Mouse (Mus musculus) lung, postnatal 4 days (tissue): ENCODE data around the gene Pde4d.

Experiments
- DNase-seq, 2 experiments: peaks; one replicate each; pipeline ENCODE4 v3.0.0; 2021

Pde4d gene

DNA sequence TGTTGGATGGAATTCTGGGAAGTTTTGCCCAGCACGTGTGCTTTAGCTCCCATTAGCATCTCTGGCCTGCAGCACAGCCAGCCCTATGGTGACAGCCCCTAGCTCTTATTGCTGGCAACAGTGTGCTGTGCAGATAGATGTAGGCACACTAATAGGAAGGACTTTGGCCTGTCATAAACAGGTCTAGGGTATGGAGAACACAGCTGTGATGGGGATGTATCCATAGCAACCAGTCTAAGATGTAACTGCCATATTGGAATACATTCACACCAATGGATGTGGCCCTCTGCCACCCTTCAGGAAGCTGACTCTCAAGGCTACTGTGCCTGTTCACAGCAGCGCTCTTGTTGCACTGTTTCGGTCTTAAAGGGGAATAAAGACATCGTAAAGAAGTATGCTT, 1462.9 kb downstream of the Pde4d start:
- DNase-seq: no peak

DNA sequence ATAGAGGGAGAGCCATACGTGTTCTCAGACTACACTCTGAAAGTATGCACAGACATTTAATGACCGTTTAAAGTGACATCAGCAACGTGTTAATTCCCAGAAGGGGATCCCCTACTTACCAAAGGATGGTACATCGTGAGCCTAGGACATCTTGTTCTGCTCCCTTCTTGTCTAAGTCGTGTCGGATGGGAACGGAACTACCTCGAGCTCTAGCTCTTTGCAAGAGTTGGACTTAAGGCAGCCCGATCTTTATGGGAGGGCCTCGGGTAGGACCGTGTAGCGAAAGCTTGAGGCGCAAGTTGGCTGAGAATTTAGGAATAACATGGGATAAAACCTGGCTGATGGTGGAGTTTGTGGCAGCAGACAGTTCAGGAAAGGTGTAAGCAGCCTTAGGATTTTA, 1464.5 kb downstream of the Pde4d start:
- no peak for DNase-seq

DNA sequence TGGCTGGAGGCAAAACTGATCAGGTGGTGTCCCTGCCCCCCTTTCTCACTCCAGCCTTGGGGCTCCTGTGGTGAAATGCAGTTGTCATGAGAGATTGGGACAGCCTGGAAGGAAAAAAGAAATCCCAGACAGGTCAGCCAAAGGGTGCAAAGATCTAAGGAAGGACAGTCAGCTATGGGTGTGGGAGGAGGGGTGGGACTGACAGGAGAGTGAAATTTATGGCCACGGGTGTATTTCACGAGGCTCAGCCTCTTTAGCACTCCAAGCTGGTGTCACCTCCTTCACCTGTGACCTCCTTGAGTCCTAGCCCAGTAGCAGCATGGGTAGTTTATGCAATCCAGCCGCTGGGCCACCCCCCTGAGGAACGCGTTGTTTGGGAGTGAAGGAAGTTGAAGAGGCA, 1465.1 kb downstream of the Pde4d start:
- peak in 1 of 2 experiments; percentile 37 for DNase-seq

DNA sequence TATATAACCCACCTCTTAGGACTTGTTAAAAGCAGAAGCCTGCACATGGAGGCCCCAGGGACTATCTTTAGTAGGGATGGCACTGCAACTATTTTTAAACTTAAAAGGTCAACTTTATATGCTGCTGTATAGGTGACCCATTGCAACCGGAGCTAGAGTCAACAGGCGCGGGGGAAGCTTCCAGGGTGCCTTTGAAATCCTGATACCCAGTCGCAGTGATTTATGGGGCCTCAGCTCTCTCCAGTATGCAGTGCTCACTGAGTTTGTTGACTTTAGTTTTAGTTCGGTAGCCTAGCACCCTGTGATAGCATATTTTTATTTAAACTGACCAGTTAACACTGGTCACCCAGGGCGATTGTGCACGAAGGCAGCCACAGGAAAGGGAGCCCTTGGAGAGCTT, 1465.8 kb downstream of the Pde4d start:
- no peak for DNase-seq

GRCm38 (mm10) chr13:109915964-109916363, 1466.2 kb downstream of the Pde4d start:
- no peak for DNase-seq

- no peak for DNase-seq
These were observed 1467.8 kb downstream of the Pde4d start for GRCm38 (mm10) chr13:109917551-109917950.

DNA sequence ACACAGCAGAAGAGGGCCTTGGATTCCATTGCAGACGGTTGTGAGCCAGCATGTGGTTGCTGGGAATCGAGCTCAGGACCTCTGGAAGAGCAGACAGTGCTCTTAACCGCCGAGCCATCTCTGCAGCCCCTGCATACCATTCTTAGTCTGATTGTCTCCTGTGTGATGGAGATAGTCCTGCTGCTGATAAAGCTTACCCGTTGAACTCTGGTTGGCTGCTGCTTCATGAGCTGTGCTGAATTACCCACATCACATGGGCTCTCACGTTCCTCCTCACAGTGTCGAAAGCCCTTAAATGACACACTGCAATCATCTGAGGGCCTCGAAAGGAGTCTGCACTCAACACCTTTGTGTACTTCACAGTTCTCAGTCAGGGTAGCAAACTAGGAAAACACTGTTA, 1468.9 kb downstream of the Pde4d start:
- DNase-seq: no peak

DNA sequence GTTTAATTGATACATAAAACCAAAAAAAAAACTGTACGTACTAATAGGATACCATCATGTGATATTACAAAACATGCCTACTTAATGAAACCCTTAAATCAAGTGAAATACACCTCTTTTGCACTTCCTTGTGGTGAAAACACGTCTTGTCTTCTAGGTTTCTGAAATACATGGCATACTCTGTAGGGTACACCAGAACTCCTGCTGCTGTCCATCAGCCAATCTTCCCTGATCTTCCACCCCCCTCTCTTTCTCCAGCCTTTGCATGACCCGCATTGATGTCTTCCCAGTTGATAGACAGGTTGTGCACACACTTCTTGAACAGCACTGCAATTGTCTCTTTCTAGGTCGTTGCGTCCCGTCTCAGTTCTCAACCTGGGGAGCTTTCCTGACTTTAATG, 1470.5 kb downstream of the Pde4d start:
- no peak for DNase-seq

DNA sequence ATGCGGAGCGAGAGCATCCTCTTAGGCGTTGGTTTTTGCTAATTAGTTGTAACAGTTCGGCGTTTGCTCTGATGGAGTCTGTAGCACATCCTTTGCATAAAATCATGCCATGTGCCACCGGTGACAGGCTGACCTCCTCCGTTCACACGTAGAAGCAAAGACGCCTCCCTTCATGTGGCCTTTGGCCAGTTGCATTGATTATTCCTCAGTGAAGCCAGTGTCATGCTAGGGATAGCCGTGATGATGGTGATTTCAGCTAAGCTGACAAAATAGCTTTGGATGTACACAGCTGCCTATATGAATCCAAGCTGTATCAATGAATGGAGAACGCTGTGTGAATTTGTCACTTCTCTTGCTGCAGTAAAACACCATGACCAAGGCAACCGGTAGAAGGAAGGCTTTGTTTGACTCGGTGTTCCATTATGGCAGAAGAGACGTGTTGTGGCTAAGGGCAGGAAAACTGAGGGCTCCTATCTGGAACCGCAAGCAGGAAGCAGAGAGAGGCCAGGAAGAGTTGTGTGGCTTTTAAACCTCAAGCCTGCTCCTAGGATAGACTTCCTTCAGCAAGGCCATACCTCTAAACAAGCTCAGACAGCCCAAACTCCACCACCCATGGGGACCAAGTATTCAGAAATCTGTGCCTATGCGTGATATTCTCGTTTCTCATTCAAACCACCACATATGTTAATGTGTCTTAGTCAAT, 1471.7 kb downstream of the Pde4d start:
- DNase-seq: no peak

- peak in 1 of 2 experiments; percentile 64 for DNase-seq
These were observed 1472.5 kb downstream of the Pde4d start for GRCm38 (mm10) chr13:109922228-109922627.

- no peak for DNase-seq
These were observed 1473.0 kb downstream of the Pde4d start for GRCm38 (mm10) chr13:109922782-109923181.

- no peak for DNase-seq
These were observed 1475.0 kb downstream of the Pde4d start for GRCm38 (mm10) chr13:109924771-109925170.

DNA sequence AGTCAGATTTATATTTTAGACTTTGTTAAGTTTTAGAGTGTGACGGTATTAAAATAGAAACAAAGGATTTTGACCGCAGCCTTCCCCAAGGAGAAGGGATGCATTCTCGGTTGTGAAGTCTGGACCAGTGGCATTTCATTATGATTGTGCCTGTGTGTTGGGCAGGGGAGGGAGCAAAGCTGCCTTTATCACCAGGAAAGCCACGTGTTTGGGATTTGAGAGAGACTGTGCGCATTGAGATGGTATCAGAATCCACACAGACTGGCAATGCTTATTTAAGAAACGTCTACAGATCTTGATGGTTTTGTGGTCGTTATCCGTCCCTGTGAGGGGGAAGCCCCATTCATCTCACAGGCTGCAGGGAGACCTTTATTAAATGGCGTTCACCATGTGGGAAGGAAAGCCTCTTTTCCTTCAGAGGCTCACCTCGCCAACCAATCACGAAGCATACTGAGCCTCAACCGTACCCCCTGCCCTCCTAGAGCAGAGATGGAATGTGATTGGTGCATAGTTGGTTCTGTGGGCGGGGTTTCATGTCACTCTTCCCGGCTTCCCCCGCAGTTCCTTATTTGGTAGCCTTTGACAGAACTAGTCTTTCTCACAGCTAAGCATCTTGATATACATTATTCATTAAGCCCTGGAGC, 1476.7 kb downstream of the Pde4d start:
- DNase-seq: peak; percentile 49 to 57

DNA sequence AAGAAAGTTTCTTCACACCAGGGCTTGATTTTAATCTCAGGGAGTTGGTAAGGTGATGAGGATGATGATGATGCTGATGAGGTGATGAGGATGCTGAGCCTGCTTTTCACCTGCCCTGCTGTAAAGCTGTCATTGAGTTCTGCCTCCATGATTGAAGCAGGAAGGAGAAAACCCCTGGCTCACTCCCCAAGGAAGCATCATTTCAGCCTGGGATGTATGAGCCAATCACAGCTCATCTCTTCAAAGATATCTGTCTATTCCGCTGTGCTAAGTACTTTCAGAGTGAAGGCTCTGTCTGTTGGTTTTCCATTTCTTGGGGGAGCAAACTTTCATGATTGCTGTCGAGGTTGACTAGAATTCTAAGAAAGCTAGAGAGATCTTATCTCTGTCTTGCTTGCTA, 1478.0 kb downstream of the Pde4d start:
- DNase-seq: no peak

DNA sequence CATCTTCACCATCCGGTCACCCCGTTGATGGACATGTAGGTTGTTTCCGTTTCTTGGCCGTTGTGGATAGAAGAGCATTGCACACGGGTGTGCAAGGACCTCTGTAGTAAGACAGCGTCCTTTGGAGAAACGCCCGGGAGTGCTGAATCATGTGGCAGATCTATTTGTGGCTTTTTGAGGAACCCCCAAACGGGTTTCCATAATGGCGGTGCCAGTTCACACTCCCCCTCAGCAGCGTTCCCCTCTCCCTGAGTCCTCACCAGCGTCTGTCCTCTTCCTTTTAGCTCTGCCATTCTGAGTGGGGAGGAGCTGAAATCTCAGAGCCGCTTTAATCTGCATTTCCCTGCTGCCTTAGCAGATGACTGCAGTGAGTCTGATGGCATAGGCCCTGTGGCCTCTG, 1482.9 kb downstream of the Pde4d start:
- no peak for DNase-seq

DNA sequence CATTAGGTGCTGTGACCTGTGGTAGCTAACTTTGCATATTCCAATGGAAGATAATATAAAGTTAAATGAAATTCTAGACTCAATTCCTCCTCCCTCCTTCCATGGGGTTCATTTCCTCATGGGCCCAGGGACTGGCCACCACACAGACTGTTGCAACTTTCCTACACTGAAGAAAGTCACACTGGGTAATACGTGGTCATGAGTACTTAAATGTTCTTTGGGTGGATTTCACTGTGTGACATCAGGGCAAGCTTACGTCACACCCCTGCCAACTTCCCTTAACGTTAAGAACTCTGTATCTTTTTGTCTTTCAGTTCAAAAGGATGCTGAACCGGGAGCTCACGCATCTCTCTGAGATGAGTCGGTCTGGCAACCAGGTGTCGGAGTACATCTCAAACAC, 1483.8 kb downstream of the Pde4d start:
- no peak for DNase-seq

DNA sequence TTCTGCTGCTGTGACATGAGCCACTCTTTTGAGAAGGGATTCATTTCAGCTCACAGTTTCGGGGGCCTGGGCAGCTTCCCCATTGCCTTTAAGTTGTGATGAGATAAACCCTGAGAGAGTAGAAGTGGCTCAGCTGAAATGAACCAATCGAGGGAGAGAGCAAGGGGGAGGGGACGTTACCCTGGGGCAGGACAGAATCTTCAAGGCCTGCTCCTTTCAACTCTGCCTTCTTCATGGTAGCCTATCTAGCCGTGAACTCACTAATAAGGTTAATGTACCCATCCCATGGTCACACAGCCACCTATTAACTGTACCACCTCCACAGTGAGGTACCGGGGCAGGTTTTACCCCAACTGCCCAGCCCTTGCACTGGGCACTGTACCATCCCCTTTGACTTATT, 1487.1 kb downstream of the Pde4d start:
- no peak for DNase-seq

- no peak for DNase-seq
These were observed 1495.2 kb downstream of the Pde4d start for GRCm38 (mm10) chr13:109944822-109945551.

DNA sequence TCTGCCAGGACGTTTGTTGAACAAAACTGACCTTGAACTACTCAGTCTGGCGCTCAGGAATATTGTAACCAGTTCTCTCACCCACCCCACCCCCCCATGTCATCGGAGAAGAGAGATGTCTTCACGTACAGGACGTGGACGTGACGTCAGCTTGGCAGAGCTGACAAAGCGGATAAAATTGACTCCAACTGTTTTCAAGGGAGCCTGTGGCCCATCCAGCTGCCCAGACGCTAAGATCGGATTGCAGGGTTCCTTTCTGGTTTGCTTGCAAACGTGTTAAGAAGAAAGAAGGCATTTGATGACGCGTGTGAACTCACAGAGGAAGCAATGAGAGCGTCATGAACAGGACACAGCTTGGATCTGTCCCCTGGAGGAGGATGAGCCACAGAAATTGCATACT, 1501.7 kb downstream of the Pde4d start:
- DNase-seq: peak in 1 of 2 experiments; percentile 35

DNA sequence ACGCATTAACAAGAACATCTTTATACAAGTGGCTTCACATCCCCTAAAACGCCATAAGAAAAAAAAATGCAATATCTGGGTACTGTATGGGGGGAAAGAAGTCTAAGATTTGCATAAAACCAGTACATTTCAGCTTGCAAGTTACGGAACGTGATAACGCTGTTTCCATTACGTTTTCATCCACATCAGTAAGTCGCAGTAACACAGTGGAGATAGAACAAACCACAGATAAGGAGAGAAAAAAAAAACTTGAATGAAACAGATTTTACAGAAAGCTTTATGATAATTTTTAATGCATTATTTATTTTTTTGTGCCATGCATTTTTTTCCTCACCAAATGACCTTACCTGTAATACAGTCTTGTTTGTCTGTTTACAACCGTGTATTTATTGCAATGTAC, 1504.4 kb downstream of the Pde4d start:
- DNase-seq: no peak

GRCm38 (mm10) chr13:109957953-109958352, 1508.2 kb downstream of the Pde4d start:
- no peak for DNase-seq

- no peak for DNase-seq
These were observed 1533.2 kb downstream of the Pde4d start for GRCm38 (mm10) chr13:109982821-109983443.

GRCm38 (mm10) chr13:109985411-109985810, 1535.7 kb downstream of the Pde4d start:
- DNase-seq: no peak

DNA sequence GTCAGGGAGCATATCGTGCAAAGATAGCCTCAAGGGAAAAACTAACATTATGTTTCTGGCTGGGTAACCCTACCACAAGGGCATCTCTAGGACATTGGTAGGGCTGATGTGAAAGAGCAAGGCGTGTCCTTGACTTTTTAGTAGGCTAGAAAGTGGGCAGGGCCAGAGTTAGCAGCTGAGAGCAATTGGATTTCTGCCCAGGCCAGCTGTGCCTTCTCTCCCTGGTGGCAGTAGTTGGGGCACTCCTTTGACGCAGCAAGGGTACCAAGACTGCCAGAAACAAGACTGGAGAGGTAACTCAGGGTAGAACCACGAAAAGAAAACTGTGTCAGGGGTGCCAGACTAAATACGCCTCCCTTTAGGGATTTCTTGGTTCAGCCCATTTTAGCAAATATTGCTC, 1536.1 kb downstream of the Pde4d start:
- DNase-seq: peak; percentile 30 to 71
